Mouse (Mus musculus) cerebellum, adult 2 months (tissue): ENCODE measurements around the gene Sult1e1. TPM values are rescaled to one million over a fixed set of nuclear protein-coding genes. Genes with fewer than 3 reads are reported as not detected.

Experiments
- DNase-seq, 2 experiments: peaks; one replicate each; pipeline ENCODE4 v3.0.0; 2021
- H3K27ac ChIP-seq: fragments of 200-500 bp; 2 replicates; pipeline ENCODE4 v1.5.1; 2012; ENCODE audit warnings: low read length, control low read depth, inconsistent platforms; ENCODE audit not compliant: insufficient read depth
- H3K27me3 ChIP-seq: fragments of 200-500 bp; 2 replicates; pipeline ENCODE4 v1.6.1; 2012; ENCODE audit warnings: inconsistent platforms, mild to moderate bottlenecking, low read length, moderate library complexity; ENCODE audit not compliant: control insufficient read depth, insufficient read depth
- H3K4me1 ChIP-seq: fragments of 200-500 bp; 2 replicates; pipeline ENCODE4 v1.6.1; 2011; ENCODE audit warnings: low read length; ENCODE audit not compliant: control insufficient read depth, insufficient read depth
- H3K4me3 ChIP-seq: fragments of 200-500 bp; replicated peaks from 2 replicates; pipeline ENCODE3; 2011; ENCODE audit warnings: mild to moderate bottlenecking, low read depth, low read length, control low read depth; ENCODE audit not compliant: insufficient read depth
- CTCF ChIP-seq: fragments of 200-500 bp; IDR thresholded peaks from 2 replicates; pipeline ENCODE4 v1.5.1; 2011; ENCODE audit warnings: low read depth, mild to moderate bottlenecking, control low read depth, low read length, moderate library complexity, borderline replicate concordance; ENCODE audit not compliant: insufficient read depth
- POLR2A ChIP-seq: fragments of 200-500 bp; IDR thresholded peaks from 2 replicates; pipeline ENCODE4 v1.6.1; 2011; ENCODE audit warnings: low read length, control low read depth, borderline replicate concordance; ENCODE audit not compliant: insufficient read depth
- WGBS: fragments of 180-500 bp; shearing (Covaris S2); methylation state at CpG from one replicate; pipeline ENCODE4 v1.1.7; 2018; 5-methylcytosine and 5-hydroxymethylcytosine counted together
- polyA plus RNA-seq: library from polyadenylated mRNA; depleted of rRNA; stranded (reverse); fragments of >200 nt; gene quantifications from 2 replicates; pipeline ENCODE4 v1.2.3, GENCODE M21; 2012; rRNA removed

The Sult1e1 gene
- polyA plus RNA-seq, 1 experiment, result not detected

DNA sequence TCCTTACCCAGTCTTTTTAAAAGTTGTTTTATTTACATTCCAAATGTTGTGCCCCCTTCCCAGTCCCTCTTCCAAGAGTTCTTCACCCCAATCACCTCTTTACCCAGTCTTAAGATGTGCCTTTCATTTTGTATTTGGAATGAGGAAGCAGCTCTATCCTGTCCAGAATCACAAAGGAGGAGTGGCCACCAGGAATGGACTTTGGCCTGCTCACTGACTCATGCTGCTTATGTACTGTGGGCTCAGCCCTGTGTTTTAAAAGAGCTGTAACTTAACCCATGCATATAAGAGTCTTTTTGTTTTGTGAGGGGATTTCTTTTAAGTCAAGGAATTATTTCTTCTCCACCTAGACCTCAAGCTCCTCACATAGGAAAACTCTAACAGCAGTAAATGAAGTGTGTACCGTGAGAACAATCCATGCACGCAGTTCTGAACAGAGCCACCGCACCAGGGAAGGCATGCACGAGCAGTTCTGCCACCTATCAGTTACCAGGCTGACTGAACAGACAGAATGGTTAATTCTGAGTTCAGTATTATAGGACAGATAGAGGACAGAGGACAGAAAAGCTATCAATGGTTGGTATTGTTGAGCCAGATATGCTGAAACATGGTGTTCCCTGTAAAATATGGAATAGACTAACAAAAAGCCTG is 55.3 kb downstream of the Sult1e1 start:
- no peak overlapping the region for H3K4me3 ChIP-seq
- no peak overlapping the region for H3K27ac ChIP-seq
- no peak for DNase-seq
- 29% methylated on average over 4 of the region's 4 CpGs for WGBS
- no peaks in the 10 kb centered on the region for H3K4me1 ChIP-seq
- no peak for TF ChIP-seq CTCF
- TF ChIP-seq POLR2A, result no peak
- no peaks in the 10 kb centered on the region for H3K27me3 ChIP-seq

DNA sequence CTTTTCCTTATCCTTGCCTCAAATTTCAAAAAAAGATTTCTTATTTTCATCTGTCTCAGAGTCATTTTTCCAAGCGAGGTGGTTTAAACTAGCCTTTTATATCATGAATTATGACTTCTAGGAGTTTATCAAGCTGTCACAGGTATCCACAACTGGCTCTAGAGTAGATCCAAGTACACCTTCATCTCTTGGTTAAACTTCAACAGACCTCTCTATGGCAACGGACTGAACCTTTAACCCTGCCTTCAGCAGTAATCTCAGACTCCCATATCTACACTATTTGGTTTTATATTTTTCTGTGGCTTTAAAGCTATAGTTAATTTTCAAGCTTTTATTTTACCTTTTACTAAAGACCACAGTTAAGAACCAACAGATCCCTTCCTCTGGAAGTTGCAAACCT is 59.1 kb downstream of the Sult1e1 start:
- WGBS, result 74% methylated on average over 2 of the region's 2 CpGs

More for the DNA sequence above, 59.1 kb downstream of the Sult1e1 start:
- TF ChIP-seq CTCF (no peak), POLR2A (no peak)
- DNase-seq, result no peak
- no peaks in the 10 kb centered on the region for H3K27me3 ChIP-seq
- no peaks in the 10 kb centered on the region for H3K4me1 ChIP-seq
- H3K4me3 ChIP-seq, result no peak overlapping the region
- no peak overlapping the region for H3K27ac ChIP-seq

Other genes starting within 250 kb of the Sult1e1 start
- gene Ugt2b38, start 167.4 kb downstream of the Sult1e1 start, polyA plus RNA-seq, result not detected in 2 replicates
- gene Ugt2a2, start 109.3 kb downstream of the Sult1e1 start, polyA plus RNA-seq, result not detected in 2 replicates
- gene Gm43638, start 104.8 kb downstream of the Sult1e1 start, polyA plus RNA-seq, result not detected in 2 replicates
- not detected in 2 replicates for gene Ugt2a1, start 100.7 kb downstream of the Sult1e1 start, polyA plus RNA-seq
- not detected in 2 replicates for gene Sult1b1, start 53.4 kb downstream of the Sult1e1 start, polyA plus RNA-seq
- not detected in 2 replicates for gene Sult1d1, start 22.6 kb downstream of the Sult1e1 start, polyA plus RNA-seq
- not detected in 2 replicates for gene Csn1s1, start 74.6 kb upstream of the Sult1e1 start, polyA plus RNA-seq
- not detected in 2 replicates for gene Csn2, start 108.0 kb upstream of the Sult1e1 start, polyA plus RNA-seq
- gene Csn1s2a, start 183.0 kb upstream of the Sult1e1 start, polyA plus RNA-seq, result not detected in 2 replicates
- gene Csn1s2b, start 216.5 kb upstream of the Sult1e1 start, polyA plus RNA-seq, result not detected in 2 replicates
- not detected in 2 replicates for gene Prr27, start 234.1 kb upstream of the Sult1e1 start, polyA plus RNA-seq